Mouse (Mus musculus) midbrain, embryonic 16.5 days (tissue): ENCODE measurements around the gene Kcnip4. TPM values are rescaled to one million over a fixed set of nuclear protein-coding genes. Genes with fewer than 3 reads are reported as not detected.

Source experiments
- ATAC-seq: fragments of 200-750 bp; cut with Nextera tagmentation; 2 replicates; pipeline ENCODE4 v1.8.0; 2017; ENCODE audit warnings: moderate TSS enrichment
- H3K27ac ChIP-seq: fragments of 300-500 bp; sonication (generic); 2 replicates; pipeline ENCODE4 v1.5.1; 2014; ENCODE audit warnings: mild to moderate bottlenecking, low read length, mixed read lengths
- H3K27me3 ChIP-seq: fragments of 300-500 bp; sonication (generic); 2 replicates; pipeline ENCODE4 v1.6.1; 2014; ENCODE audit warnings: low read depth, low read length, mixed read lengths; ENCODE audit not compliant: control insufficient read depth, insufficient read depth
- H3K36me3 ChIP-seq: fragments of 300-500 bp; sonication (generic); 2 replicates; pipeline ENCODE4 v1.6.1; 2014; ENCODE audit warnings: mild to moderate bottlenecking, low read length, moderate library complexity, mixed read lengths; ENCODE audit not compliant: control insufficient read depth, insufficient read depth
- H3K4me1 ChIP-seq: fragments of 300-500 bp; sonication (generic); 2 replicates; pipeline ENCODE4 v1.6.1; 2014; ENCODE audit warnings: mild to moderate bottlenecking, low read length, mixed read lengths; ENCODE audit not compliant: control insufficient read depth, insufficient read depth
- H3K4me2 ChIP-seq: fragments of 300-500 bp; sonication (generic); 2 replicates; pipeline ENCODE4 v1.6.1; 2014; ENCODE audit warnings: mild to moderate bottlenecking, low read length, mixed read lengths
- H3K4me3 ChIP-seq: fragments of 300-500 bp; sonication (generic); 2 replicates; pipeline ENCODE4 v1.5.1; 2014; ENCODE audit warnings: low read depth, mild to moderate bottlenecking, low read length, moderate library complexity, mixed read lengths
- H3K9ac ChIP-seq: fragments of 300-500 bp; sonication (generic); 2 replicates; pipeline ENCODE4 v1.6.1; 2014; ENCODE audit warnings: low read depth, low read length, mixed read lengths
- H3K9me3 ChIP-seq: fragments of 300-500 bp; sonication (generic); replicated peaks from 2 replicates; pipeline ENCODE4 v1.6.1; 2014; ENCODE audit warnings: mild to moderate bottlenecking, low read length, mixed read lengths; ENCODE audit not compliant: control insufficient read depth, poor library complexity, severe bottlenecking
- WGBS: fragments of 180-500 bp; shearing (Covaris S2); extraction: QIAGEN DNeasy Blood & Tissue Kit; methylation state at CpG from one replicate; pipeline ENCODE4 v1.1.7; 2014; 5-methylcytosine and 5-hydroxymethylcytosine counted together
- polyA plus RNA-seq: library from polyadenylated mRNA; unstranded; fragments of >200 nt; fragmentation: Nextera tagmentation; extraction: Ambion mirVana; gene quantifications from 2 replicates; pipeline ENCODE4 v1.2.1, GENCODE M21; 2015

Kcnip4 gene
- polyA plus RNA-seq, 1 experiment from 2014 or later: 22.7 TPM

DNA sequence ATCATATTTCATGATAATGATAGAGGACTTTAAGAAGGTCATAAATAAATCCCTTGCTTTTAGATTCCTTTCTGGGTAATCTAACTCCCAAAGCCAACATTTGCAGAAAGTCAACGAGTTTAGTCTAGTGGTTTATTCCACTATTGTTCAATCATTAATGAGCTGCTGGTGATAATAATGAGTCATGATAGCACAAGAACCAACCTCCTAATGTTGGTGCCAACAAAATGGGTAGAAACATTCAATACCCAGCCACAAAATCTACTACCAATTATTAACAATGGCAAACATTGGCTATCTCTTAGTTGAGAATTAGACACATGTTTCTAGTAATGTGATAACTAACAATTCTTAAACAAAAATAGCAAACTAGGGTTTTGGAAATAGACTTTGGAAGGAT is 180.1 kb downstream of the Kcnip4 start:
- Histone ChIP-seq H3K9ac (no peak overlapping the region), H3K36me3 (no peaks in the 10 kb centered on the region), H3K9me3 (no peaks in the 10 kb centered on the region), H3K27ac (no peak overlapping the region), H3K4me1 (no peaks in the 10 kb centered on the region), H3K4me2 (no peak overlapping the region), H3K4me3 (no peak overlapping the region), H3K27me3 (no peaks in the 10 kb centered on the region)
- no peak for ATAC-seq
- WGBS: 78% methylated on average over 1 of the region's 1 CpGs

DNA sequence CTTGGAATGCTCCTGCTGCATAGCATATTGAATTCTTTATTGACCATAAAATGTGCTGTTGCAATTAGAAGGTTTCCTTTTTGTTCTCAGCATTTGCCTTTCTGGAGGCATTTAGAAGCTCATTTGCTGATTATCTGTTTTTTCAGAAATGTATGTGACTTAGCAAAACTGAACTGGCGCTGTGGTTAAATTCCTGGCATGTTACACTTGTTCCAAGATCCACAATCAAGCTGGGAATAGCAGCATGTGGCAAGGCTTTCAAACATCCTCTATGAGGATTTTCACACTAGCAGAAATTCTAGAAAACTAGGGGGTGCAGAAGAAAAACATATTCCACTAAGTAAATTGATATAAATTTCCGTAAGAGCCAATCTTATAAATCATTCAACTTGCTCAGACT is 187.5 kb downstream of the Kcnip4 start:
- no peak for ATAC-seq
- Histone ChIP-seq H3K4me3 (no peak overlapping the region), H3K4me2 (no peak overlapping the region), H3K9me3 (no peaks in the 10 kb centered on the region), H3K36me3 (no peaks in the 10 kb centered on the region), H3K27me3 (no peaks in the 10 kb centered on the region), H3K27ac (no peak overlapping the region), H3K4me1 (no peaks in the 10 kb centered on the region), H3K9ac (no peak overlapping the region)
- WGBS: 46% methylated on average over 2 of the region's 2 CpGs

DNA sequence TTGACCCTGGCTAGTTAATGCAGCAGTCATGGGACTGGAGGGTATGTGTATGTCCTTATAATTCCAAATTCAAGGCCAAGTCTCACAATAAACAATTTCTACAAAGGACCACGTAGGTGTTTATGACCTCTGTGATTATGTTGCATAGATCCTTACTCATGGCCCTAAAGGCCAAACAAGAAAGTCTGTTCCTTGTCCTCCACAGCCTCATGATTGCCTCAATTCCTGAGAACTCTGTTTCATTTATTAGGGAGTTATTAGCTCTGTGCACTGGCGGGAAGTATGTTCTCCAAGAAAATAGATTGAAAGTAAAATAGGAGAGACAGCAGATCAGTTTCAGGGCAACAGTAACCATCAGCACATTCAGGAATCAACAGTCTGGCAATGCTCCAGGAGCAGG is 191.6 kb downstream of the Kcnip4 start:
- no peaks in the 10 kb centered on the region for H3K9me3 ChIP-seq
- H3K27me3 ChIP-seq: no peaks in the 10 kb centered on the region
- no peak overlapping the region for H3K9ac ChIP-seq
- no peaks in the 10 kb centered on the region for H3K36me3 ChIP-seq
- no peak overlapping the region for H3K27ac ChIP-seq
- H3K4me2 ChIP-seq: no peak overlapping the region
- no peaks in the 10 kb centered on the region for H3K4me1 ChIP-seq
- ATAC-seq: no peak
- WGBS: 85% methylated on average over 2 of the region's 2 CpGs
- H3K4me3 ChIP-seq: no peak overlapping the region

DNA sequence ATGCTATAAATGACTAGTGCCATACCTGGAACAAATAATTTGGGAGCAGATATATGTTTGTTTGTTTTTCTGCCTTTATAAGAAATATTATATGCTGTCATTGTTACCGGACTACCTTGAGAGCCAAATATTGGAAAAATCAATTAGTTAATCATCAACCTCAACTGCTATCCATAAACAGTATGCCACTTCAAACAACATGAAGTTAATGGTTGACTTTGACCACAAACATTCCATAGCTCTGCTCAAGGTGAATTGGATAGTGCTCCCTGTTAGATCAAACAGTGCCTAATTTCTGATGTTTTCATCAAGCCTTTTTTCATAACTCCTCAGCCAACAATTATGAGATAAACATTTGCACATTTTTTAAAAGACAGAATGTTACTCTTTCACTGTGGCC is 195.7 kb downstream of the Kcnip4 start:
- WGBS: 97% methylated on average over 1 of the region's 1 CpGs
- Histone ChIP-seq H3K36me3 (no peaks in the 10 kb centered on the region), H3K4me3 (no peak overlapping the region), H3K4me1 (no peaks in the 10 kb centered on the region), H3K9me3 (no peaks in the 10 kb centered on the region), H3K4me2 (no peak overlapping the region), H3K9ac (no peak overlapping the region), H3K27ac (no peak overlapping the region), H3K27me3 (no peaks in the 10 kb centered on the region)
- no peak for ATAC-seq

DNA sequence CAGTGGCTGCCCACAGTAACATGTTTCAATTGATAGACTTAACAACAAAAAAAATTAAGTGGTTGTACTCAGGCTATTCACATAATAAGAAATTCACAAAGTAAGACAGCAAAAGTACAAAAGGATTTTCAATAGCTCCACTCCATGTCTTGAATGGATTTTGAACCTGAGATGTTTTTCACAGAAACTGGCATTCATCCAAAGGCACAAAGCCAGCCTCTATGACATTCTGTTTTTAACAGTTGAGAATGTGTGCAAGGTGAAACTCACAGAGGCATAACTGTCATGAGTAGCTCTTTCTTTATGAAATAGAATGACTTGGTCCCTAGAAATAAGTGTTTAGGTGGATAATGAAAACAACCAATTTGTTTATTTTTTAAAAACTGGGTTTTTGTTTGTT is 206.0 kb downstream of the Kcnip4 start:
- Histone ChIP-seq H3K4me3 (no peak overlapping the region), H3K27ac (no peak overlapping the region), H3K36me3 (no peaks in the 10 kb centered on the region), H3K4me1 (no peaks in the 10 kb centered on the region), H3K9ac (no peak overlapping the region), H3K4me2 (no peak overlapping the region), H3K27me3 (no peaks in the 10 kb centered on the region), H3K9me3 (no peaks in the 10 kb centered on the region)
- ATAC-seq: no peak

DNA sequence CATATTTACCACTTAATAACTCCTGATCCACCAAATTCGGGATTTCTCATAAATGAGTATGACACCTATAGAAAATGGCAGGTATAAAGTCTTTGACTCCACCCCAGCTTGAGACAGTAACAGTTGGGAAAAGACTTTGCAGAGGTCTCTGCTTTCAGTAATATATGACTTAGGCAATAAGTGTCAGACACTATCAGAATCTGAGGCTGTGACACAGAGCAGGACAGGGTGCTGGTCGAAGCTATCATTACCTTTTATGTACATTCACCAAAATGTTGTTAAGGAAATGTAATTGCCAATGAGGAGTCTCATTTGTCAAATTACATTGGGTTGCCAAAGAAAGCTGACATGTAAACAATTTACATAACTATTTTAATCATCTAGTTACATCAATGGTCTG is 206.8 kb downstream of the Kcnip4 start:
- no peak overlapping the region for H3K4me2 ChIP-seq
- no peaks in the 10 kb centered on the region for H3K36me3 ChIP-seq
- WGBS: 86% methylated on average over 2 of the region's 2 CpGs
- no peak overlapping the region for H3K4me3 ChIP-seq
- ATAC-seq: no peak
- no peak overlapping the region for H3K9ac ChIP-seq
- H3K27ac ChIP-seq: no peak overlapping the region
- no peaks in the 10 kb centered on the region for H3K9me3 ChIP-seq
- no peaks in the 10 kb centered on the region for H3K4me1 ChIP-seq
- no peaks in the 10 kb centered on the region for H3K27me3 ChIP-seq

DNA sequence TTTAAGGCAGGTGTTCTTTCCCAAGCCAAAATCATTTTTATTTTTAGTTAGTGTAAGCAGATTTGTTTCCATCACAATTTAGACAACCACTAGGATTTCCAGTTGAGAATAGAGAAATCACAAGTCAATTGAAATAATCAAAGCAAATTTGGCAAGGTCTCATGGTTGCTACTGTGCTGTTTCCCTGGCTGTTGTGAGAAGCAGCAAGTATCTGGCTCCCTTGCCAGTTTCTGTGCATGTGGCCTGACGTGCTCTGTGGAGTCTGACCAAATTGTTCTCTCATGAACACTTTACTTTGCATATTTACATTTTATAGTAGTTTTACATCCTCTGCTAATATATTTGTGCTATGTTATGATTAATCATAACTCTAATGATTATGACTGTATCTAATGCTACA is 217.9 kb downstream of the Kcnip4 start:
- Histone ChIP-seq H3K27me3 (no peaks in the 10 kb centered on the region), H3K4me3 (no peak overlapping the region), H3K27ac (no peak overlapping the region), H3K9me3 (no peaks in the 10 kb centered on the region), H3K36me3 (no peaks in the 10 kb centered on the region), H3K9ac (no peak overlapping the region), H3K4me1 (no peaks in the 10 kb centered on the region), H3K4me2 (no peak overlapping the region)
- WGBS: 58% methylated on average over 1 of the region's 1 CpGs
- ATAC-seq: no peak

DNA sequence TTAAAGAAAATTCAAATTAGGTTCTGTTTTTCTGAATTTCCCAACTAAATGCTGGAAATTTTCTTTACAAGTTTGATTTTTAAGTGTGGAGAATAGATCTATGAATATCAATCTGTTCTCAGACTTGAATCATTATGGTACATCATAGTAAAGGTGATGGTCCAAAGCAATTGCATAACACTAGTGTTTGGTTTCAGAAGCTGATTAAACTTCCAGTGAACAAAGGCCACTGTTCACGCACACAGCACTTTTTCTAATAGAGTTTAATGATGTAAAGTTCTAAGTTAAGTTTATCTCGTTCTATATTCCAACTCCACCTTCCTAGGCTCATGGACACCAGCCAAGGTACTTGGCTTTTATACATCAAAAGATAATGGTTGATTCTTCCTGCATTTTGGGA is 219.4 kb downstream of the Kcnip4 start:
- Histone ChIP-seq H3K27ac (no peak overlapping the region), H3K4me1 (no peaks in the 10 kb centered on the region), H3K9ac (no peak overlapping the region), H3K4me2 (no peak overlapping the region), H3K27me3 (no peaks in the 10 kb centered on the region), H3K9me3 (no peaks in the 10 kb centered on the region), H3K4me3 (no peak overlapping the region), H3K36me3 (no peaks in the 10 kb centered on the region)
- ATAC-seq: no peak
- 76% methylated on average over 2 of the region's 2 CpGs for WGBS

DNA sequence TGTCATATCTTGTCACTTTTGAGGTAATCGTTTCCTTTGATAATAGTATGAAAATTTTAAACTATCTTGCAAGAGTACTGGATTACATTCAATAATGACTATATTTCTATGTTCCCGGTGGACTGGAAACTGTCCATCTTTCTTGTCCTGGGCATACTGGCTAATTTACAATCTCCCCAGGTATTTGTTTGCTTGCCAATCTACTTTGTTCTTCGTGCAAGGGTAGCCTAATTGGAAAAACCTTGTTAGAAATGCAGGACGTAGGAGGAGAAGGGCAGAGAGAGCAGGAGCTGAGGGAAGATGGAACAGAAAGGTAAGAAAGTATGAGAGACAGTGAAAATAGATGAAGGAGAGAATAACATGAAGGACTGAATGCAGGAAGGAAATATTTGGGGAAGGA is 226.1 kb downstream of the Kcnip4 start:
- 63% methylated on average over 4 of the region's 4 CpGs for WGBS
- no peaks in the 10 kb centered on the region for H3K27me3 ChIP-seq
- H3K27ac ChIP-seq: no peak overlapping the region

DNA sequence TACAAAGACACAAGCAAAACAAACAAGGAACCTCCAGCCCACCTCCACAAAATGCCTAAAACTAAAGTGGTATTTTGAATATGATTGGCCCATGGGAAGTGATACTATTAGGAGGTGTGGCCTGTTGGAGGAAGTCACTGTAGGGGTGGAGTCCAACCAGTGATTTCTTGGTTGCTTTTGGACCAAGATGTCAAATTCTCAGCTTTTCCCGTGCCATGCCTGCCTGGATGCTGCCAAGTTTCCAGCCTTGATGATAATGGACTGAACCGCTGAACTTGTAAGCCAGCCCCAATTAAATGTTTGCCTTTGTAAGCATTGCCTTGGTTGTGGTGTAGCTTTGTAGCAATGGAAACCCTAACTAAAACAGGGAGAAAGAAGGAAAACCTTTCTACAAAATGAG is 232.3 kb downstream of the Kcnip4 start:
- no peak overlapping the region for H3K27ac ChIP-seq
- no peak for ATAC-seq

More for the DNA sequence above, 226.1 kb downstream of the Kcnip4 start:
- H3K9me3 ChIP-seq: no peaks in the 10 kb centered on the region
- no peak for ATAC-seq
- H3K4me2 ChIP-seq: no peak overlapping the region
- no peaks in the 10 kb centered on the region for H3K4me1 ChIP-seq
- no peak overlapping the region for H3K4me3 ChIP-seq
- H3K9ac ChIP-seq: no peak overlapping the region
- H3K36me3 ChIP-seq: no peaks in the 10 kb centered on the region

More for the DNA sequence above, 232.3 kb downstream of the Kcnip4 start:
- Histone ChIP-seq H3K36me3 (no peaks in the 10 kb centered on the region), H3K4me3 (no peak overlapping the region), H3K27me3 (no peaks in the 10 kb centered on the region), H3K4me1 (no peaks in the 10 kb centered on the region), H3K9ac (no peak overlapping the region), H3K4me2 (no peak overlapping the region), H3K9me3 (no peaks in the 10 kb centered on the region)
- WGBS: 84% methylated on average over 2 of the region's 2 CpGs
